Mouse (Mus musculus) hindbrain, embryonic 15.5 days (tissue): ENCODE measurements around the gene Ntm. TPM values are rescaled to one million over a fixed set of nuclear protein-coding genes. Genes with fewer than 3 reads are reported as not detected.
A peak's percentile ranks its signal among the peaks of the same experiment; 100 is the strongest.

ENCODE experiments used
- ATAC-seq: fragments of 200-750 bp; cut with Nextera tagmentation; 2 replicates; pipeline ENCODE4 v1.8.0; 2017; ENCODE audit warnings: low read depth, moderate number of reproducible peaks, moderate TSS enrichment; ENCODE audit not compliant: low FRiP score
- H3K27ac ChIP-seq: fragments of 300-500 bp; sonication (generic); replicated peaks from 2 replicates; pipeline ENCODE4 v1.5.1; 2015; ENCODE audit warnings: mild to moderate bottlenecking, inconsistent platforms
- H3K27me3 ChIP-seq: fragments of 300-500 bp; sonication (generic); 2 replicates; pipeline ENCODE4 v1.6.1; 2015; ENCODE audit warnings: control low read depth, inconsistent platforms
- H3K36me3 ChIP-seq: fragments of 300-500 bp; sonication (generic); 2 replicates; pipeline ENCODE4 v1.6.1; 2015; ENCODE audit warnings: control low read depth, inconsistent platforms
- H3K4me1 ChIP-seq: fragments of 300-500 bp; sonication (generic); replicated peaks from 2 replicates; pipeline ENCODE4 v1.6.1; 2015; ENCODE audit warnings: control low read depth, inconsistent platforms
- H3K4me2 ChIP-seq: fragments of 300-500 bp; sonication (generic); 2 replicates; pipeline ENCODE4 v1.6.1; 2015; ENCODE audit warnings: moderate library complexity, mild to moderate bottlenecking, inconsistent platforms
- H3K4me3 ChIP-seq: fragments of 300-500 bp; sonication (generic); 2 replicates; pipeline ENCODE4 v1.5.1; 2015; ENCODE audit warnings: mild to moderate bottlenecking, inconsistent platforms
- H3K9ac ChIP-seq: fragments of 300-500 bp; sonication (generic); 2 replicates; pipeline ENCODE4 v1.6.1; 2015; ENCODE audit warnings: inconsistent platforms
- H3K9me3 ChIP-seq: fragments of 300-500 bp; sonication (generic); 2 replicates; pipeline ENCODE4 v1.6.1; 2016; ENCODE audit warnings: control low read depth, inconsistent platforms
- WGBS: fragments of 180-500 bp; shearing (Covaris S2); methylation state at CpG from one replicate; pipeline ENCODE4 v1.1.7; 2015; 5-methylcytosine and 5-hydroxymethylcytosine counted together
- polyA plus RNA-seq: library from polyadenylated mRNA; unstranded; fragments of >200 nt; fragmentation: Nextera tagmentation; extraction: Ambion mirVana; gene quantifications from 2 replicates; pipeline ENCODE4 v1.2.1, GENCODE M21; 2015

Ntm gene
- polyA plus RNA-seq, 1 experiment from 2014 or later: 250 TPM

DNA sequence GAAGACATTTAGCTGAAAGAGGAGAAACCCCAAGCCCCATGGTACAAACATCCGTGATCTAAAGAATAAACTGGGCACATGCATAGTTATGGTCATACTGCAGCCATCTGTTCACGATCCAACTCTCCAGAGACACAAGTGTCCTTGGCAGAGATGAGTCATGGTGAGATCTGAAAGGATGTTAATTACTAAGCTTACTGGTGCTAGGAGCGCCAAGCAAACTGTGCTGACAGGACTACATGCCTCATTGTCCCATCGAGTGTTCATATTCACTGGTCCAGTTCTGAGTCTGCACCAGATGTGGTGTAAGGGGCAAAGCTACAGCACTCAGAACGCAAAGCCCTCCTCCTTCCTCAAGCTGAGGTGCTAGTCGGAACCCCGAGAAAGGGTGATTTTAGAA is 745.0 kb downstream of the Ntm start:
- ATAC-seq: no peak
- 77% methylated on average over 7 of the region's 7 CpGs for WGBS
- Histone ChIP-seq H3K4me2 (no peak overlapping the region), H3K4me1 (peaks cover 9% of the 10 kb centered on the region), H3K36me3 (no peaks in the 10 kb centered on the region), H3K27me3 (no peaks in the 10 kb centered on the region), H3K4me3 (no peak overlapping the region), H3K27ac (no peak overlapping the region), H3K9me3 (no peaks in the 10 kb centered on the region), H3K9ac (no peak overlapping the region)

DNA sequence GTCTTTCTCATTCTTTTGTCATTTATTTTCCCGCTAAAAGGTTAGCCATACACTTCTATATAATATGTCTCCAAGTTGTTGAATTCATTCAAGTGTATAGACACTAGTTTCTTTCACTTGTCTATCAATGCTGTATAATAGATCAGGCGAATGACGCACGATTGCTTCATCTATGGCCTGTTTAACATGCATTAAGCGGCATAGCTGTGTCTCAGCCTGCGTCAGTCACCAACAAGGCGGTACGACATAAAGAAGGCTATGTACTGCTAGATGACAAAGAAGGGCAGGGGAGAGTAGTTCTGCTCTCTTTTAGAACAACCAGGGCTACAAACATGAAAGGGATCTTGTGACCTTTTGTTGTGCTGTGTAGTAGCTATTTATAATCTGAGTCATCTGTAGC is 746.4 kb downstream of the Ntm start:
- WGBS: 35% methylated on average over 8 of the region's 8 CpGs
- Histone ChIP-seq H3K27ac (no peak overlapping the region), H3K9me3 (no peaks in the 10 kb centered on the region), H3K4me1 (peaks cover 5% of the 10 kb centered on the region; the same call in 1 of the 2 replicates), H3K4me3 (no peak overlapping the region), H3K4me2 (no peak overlapping the region), H3K27me3 (no peaks in the 10 kb centered on the region), H3K9ac (no peak overlapping the region), H3K36me3 (no peaks in the 10 kb centered on the region)
- ATAC-seq: no peak

DNA sequence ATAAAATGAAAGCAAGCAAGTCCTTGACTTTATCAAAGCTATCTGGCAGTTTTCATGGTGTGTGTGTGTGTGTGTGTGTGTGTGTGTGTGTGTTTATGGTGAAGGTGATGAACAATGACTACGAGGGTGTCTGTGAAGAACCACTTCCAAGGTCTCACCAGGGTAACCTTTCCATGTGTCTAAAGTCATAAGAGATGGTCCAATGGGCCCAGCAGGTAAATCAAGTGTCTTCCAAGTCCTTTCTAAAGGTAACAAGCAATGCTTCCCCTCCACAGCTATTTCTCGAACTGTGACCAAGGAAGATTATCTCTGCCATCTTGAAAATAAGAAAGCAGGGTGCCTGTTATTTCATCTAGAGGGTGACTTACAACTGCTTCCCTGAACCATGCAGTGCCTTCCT is 747.1 kb downstream of the Ntm start:
- Histone ChIP-seq H3K4me1 (no peaks in the 10 kb centered on the region), H3K9me3 (no peaks in the 10 kb centered on the region), H3K4me2 (no peak overlapping the region), H3K36me3 (no peaks in the 10 kb centered on the region), H3K27ac (no peak overlapping the region), H3K27me3 (no peaks in the 10 kb centered on the region), H3K4me3 (no peak overlapping the region), H3K9ac (no peak overlapping the region)
- WGBS: 87% methylated on average over 2 of the region's 2 CpGs
- no peak for ATAC-seq

DNA sequence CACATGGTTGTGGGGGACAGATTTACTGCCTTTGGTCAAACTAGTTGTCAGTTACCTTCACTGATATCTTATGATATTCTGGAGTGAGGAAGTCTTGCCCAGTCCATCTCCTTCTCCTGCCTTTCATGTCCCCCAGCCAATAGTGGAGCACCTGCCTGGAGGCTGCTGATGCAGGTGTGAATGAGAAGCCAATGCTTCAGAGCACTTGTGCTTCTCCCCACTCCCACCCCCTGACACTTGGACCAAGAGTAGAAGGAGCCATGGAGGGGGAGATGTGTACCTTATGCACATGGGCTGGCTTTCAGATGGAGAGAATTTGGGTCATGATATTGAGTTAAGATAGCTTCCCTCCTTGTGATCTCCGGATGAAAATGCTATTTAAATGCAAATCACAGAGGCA is 747.7 kb downstream of the Ntm start:
- ATAC-seq: no peak
- no peaks in the 10 kb centered on the region for H3K4me1 ChIP-seq
- H3K36me3 ChIP-seq: no peaks in the 10 kb centered on the region
- H3K27ac ChIP-seq: no peak overlapping the region
- no peak overlapping the region for H3K9ac ChIP-seq
- no peaks in the 10 kb centered on the region for H3K27me3 ChIP-seq
- 47% methylated on average over 1 of the region's 1 CpGs for WGBS
- H3K9me3 ChIP-seq: no peaks in the 10 kb centered on the region
- no peak overlapping the region for H3K4me3 ChIP-seq
- H3K4me2 ChIP-seq: no peak overlapping the region

DNA sequence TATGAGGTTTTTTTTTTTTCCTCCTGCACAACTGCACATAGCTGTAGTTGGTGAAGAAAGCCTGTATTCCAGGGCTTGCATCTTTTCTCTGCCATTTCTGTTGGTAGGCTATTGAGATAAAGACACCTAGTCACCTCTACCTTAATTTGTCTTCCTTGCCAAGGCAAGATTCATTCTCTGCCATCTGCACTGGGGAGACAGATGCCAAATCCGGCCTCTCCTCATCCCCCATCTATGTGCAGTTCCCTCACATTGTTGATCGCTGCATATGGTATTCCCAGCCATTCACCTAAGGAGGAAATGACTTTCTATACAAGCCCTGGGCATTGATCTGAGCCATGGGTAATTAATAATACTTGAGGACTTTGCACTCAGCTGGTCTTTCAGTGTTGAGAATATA is 753.7 kb downstream of the Ntm start:
- no peak overlapping the region for H3K4me2 ChIP-seq
- H3K4me1 ChIP-seq: peaks cover 31% of the 10 kb centered on the region
- no peak for ATAC-seq
- no peak overlapping the region for H3K4me3 ChIP-seq
- H3K9me3 ChIP-seq: no peaks in the 10 kb centered on the region
- no peak overlapping the region for H3K9ac ChIP-seq
- H3K27me3 ChIP-seq: no peaks in the 10 kb centered on the region
- peak overlapping the region; percentile 27; the same call in 1 of the 2 replicates for H3K27ac ChIP-seq
- WGBS: 72% methylated on average over 2 of the region's 2 CpGs
- H3K36me3 ChIP-seq: no peaks in the 10 kb centered on the region

DNA sequence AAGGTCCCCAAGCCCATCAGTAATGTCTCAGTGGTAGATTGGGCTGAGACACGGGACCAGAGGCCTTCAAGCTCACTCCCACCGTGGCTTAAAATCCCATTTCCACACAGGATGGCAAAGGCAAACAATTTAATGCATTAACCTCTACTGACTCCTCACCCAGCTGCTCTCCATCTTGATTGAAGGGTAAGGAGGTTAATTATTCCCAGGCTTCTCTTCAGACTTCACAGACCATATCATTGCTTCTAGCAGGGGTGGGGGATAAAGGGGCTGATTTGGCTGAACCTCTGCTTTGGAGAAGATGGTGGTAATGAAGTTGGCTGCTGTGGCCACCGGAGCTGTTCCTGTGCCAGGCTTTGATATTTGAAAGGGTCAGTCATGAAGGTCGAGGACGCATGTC is 754.8 kb downstream of the Ntm start:
- WGBS: 65% methylated on average over 5 of the region's 5 CpGs
- H3K4me1 ChIP-seq: peaks cover 31% of the 10 kb centered on the region
- peak overlapping the region; percentile 55 for H3K27ac ChIP-seq
- no peak overlapping the region for H3K4me3 ChIP-seq
- no peaks in the 10 kb centered on the region for H3K27me3 ChIP-seq
- no peak overlapping the region for H3K4me2 ChIP-seq
- H3K9ac ChIP-seq: no peak overlapping the region
- H3K36me3 ChIP-seq: no peaks in the 10 kb centered on the region
- ATAC-seq: no peak
- H3K9me3 ChIP-seq: no peaks in the 10 kb centered on the region

DNA sequence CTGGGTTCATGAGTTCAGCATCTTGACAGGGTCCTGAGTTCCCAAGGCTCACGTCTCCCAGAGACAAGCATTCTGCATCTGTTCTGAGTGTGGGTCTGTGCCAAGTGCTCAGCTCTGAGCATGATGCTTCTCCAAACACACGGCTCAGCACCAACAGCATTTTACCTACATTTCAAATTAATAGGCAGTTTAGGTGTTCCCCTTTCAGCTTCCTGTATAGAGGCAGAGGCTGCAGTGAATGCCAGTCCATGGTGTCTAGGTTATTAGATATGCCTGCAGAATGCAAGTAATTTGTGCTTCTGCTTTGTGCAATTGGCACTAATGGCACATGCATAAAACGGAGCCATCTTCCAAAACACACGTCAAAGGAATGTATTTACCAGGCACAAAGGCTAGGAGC is 757.3 kb downstream of the Ntm start:
- ATAC-seq: no peak
- Histone ChIP-seq H3K27ac (peak overlapping the region; percentile 22), H3K9me3 (no peaks in the 10 kb centered on the region), H3K27me3 (no peaks in the 10 kb centered on the region), H3K9ac (no peak overlapping the region), H3K4me1 (peaks cover 44% of the 10 kb centered on the region), H3K36me3 (no peaks in the 10 kb centered on the region), H3K4me3 (no peak overlapping the region), H3K4me2 (no peak overlapping the region)
- 41% methylated on average over 4 of the region's 4 CpGs for WGBS

DNA sequence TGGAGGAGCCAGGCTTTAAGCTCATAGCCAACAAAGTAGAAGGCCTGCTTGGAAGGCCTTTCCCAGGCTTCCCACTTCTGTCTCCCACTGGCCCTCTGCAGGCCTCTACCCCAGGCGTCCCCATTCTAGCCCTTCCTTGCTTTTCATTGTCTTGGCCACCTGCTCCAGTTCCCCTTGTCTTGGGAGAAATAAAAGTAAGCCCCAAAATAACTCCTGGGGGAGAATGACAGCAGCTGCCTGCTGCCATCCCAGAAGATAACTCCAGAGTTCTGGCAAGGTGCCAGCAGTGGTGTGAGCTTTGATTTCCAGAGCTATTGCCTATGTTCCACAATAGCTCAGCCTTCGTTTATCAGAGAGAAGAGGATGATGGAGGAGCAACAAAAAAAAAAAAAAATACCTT is 760.7 kb downstream of the Ntm start:
- no peaks in the 10 kb centered on the region for H3K9me3 ChIP-seq
- H3K27me3 ChIP-seq: no peaks in the 10 kb centered on the region
- H3K9ac ChIP-seq: no peak overlapping the region
- H3K4me3 ChIP-seq: no peak overlapping the region
- peaks cover 30% of the 10 kb centered on the region for H3K4me1 ChIP-seq
- 12% methylated on average over 2 of the region's 2 CpGs for WGBS
- H3K36me3 ChIP-seq: no peaks in the 10 kb centered on the region
- H3K4me2 ChIP-seq: no peak overlapping the region
- no peak overlapping the region for H3K27ac ChIP-seq
- no peak for ATAC-seq

DNA sequence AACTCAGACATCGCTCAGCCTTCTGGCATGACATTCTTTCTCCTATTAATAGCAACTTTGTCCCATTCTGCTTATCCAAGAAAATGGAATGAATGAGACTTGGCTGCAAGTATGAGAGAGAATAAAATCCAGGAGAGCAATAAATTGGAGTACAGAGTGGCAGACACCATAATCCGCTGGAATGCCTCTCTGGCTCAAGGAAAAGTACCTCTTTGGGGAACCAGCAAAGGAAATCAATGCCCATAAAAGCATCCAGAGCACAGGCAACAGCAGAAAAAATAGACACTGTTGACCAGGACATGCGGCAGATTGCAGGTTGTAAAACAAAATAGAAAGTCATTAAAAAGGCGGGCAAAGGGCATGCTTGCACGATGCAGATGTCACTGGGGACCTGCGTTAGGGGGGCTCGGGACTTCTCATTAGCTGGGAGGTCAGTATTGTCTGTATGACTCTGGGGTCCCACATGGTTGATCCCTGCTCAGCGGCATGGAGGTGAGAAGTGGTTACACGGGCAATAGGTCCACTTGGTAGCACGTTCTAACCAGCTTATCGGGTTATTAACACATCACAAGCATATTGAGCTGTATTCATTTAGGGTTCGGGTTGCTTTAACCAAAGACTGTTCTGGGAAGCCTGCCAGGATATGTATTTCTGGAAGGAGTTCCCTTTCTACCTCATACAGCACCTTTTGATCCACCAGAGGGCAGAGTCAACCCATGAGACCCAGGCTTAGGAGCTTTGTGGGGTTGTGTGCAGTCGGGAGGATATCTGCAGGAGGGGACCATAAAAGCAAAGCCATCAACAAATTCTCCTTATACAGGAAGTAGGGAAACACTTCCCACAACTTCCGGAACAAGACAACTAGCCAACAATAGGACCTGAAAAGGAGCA is 761.5 kb downstream of the Ntm start:
- peak; percentile 67; the same call in 1 of the 2 replicates for ATAC-seq
- Histone ChIP-seq H3K4me2 (no peak overlapping the region), H3K9ac (no peak overlapping the region)

DNA sequence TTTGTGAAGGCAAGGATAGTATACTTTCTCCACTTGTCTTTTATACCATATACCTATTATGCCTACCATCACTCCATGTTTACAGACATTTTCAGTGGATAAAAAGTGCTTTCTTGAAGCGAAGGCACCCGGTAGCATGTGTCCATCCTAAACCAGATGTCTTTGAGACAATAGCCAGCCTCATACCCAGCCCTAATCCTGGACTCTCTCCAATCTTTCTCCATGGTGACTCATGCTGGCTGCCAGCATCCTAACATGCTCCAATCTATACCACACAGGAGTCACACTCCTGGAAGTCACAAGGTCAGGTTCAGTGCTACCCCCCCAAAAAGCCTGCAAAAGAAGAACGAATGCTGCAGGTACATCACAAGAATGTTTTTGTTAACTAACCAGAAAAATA is 765.9 kb downstream of the Ntm start:
- ATAC-seq: no peak
- H3K9me3 ChIP-seq: no peaks in the 10 kb centered on the region
- 59% methylated on average over 3 of the region's 3 CpGs for WGBS
- H3K9ac ChIP-seq: no peak overlapping the region
- H3K4me1 ChIP-seq: peaks cover 12% of the 10 kb centered on the region
- no peaks in the 10 kb centered on the region for H3K27me3 ChIP-seq
- no peak overlapping the region for H3K4me3 ChIP-seq
- no peaks in the 10 kb centered on the region for H3K36me3 ChIP-seq
- H3K27ac ChIP-seq: no peak overlapping the region
- H3K4me2 ChIP-seq: no peak overlapping the region

More for the DNA sequence above, 761.5 kb downstream of the Ntm start:
- WGBS: 50% methylated on average over 14 of the region's 14 CpGs
- Histone ChIP-seq H3K27ac (no peak overlapping the region), H3K36me3 (no peaks in the 10 kb centered on the region), H3K4me1 (peaks cover 27% of the 10 kb centered on the region), H3K4me3 (no peak overlapping the region), H3K9me3 (no peaks in the 10 kb centered on the region), H3K27me3 (no peaks in the 10 kb centered on the region)

DNA sequence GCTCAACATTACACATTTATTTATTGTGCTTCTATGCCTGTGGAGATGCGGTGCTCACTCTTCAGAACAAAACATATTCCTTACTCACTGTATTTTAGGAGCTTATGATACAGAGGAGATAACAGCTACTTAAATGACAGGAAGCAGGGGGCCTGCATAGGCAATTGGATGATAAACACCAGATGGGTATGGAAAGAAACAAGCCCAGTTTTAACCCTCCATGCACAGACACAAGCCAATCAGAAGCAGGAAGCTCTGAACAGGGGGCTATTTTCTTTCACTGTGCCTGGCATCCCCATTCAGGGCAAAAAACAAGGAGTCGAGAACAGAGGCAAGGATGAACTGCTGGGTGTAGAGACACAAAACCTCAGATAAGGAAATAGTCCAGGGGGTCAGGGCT is 768.7 kb downstream of the Ntm start:
- no peak overlapping the region for H3K9ac ChIP-seq
- no peaks in the 10 kb centered on the region for H3K9me3 ChIP-seq
- no peak overlapping the region for H3K4me3 ChIP-seq
- H3K4me1 ChIP-seq: peaks cover 19% of the 10 kb centered on the region
- no peaks in the 10 kb centered on the region for H3K27me3 ChIP-seq
- H3K36me3 ChIP-seq: no peaks in the 10 kb centered on the region
- no peak for ATAC-seq
- WGBS: 65% methylated on average over 2 of the region's 2 CpGs
- H3K27ac ChIP-seq: no peak overlapping the region
- no peak overlapping the region for H3K4me2 ChIP-seq

DNA sequence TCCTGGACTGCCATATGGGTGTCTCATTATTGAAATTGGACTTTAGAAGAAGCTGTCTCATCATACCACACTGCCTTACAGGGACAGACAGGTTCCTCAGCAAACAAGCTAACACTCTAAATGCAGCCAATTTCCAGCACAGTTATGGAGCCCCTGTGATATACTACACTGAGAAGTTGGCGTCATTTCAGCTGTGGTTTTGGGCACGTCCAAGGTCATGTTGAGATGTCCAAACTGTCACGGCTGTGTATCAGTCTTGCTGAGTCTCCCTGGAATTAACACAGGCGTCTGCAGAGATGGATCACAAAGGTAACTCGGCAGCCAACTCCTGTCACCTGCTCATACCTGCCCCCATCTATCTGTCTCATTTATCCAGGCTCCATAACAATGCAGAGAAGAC is 779.9 kb downstream of the Ntm start:
- H3K4me1 ChIP-seq: no peaks in the 10 kb centered on the region

DNA sequence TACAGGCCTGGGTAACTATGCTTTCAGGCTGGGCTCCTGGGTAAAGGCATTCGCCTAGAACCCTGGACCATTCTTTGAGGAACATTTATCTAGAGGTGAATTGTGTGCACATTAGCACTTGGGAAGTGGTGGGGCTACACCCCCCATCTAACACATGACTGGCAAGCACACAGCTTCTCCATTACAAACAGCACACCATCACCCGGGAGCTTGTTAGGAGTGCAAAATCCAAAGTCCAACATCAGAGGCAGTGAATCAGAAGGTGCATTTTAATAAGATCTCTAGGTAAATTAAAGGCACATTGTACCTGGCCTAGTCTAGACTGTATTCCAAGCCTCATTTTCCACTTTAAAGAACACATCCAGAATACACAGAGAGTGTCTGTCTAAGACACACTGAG is 781.3 kb downstream of the Ntm start:
- H3K27me3 ChIP-seq: no peaks in the 10 kb centered on the region
- H3K4me3 ChIP-seq: no peak overlapping the region
- H3K4me2 ChIP-seq: no peak overlapping the region
- no peak overlapping the region for H3K27ac ChIP-seq
- no peaks in the 10 kb centered on the region for H3K36me3 ChIP-seq
- WGBS: 95% methylated on average over 2 of the region's 2 CpGs
- no peak for ATAC-seq
- H3K4me1 ChIP-seq: no peaks in the 10 kb centered on the region
- H3K9ac ChIP-seq: no peak overlapping the region
- H3K9me3 ChIP-seq: no peaks in the 10 kb centered on the region

More for the DNA sequence above, 779.9 kb downstream of the Ntm start:
- Histone ChIP-seq H3K9ac (no peak overlapping the region), H3K27me3 (no peaks in the 10 kb centered on the region), H3K9me3 (no peaks in the 10 kb centered on the region), H3K4me2 (no peak overlapping the region), H3K27ac (no peak overlapping the region), H3K36me3 (no peaks in the 10 kb centered on the region), H3K4me3 (no peak overlapping the region)
- 83% methylated on average over 5 of the region's 5 CpGs for WGBS
- no peak for ATAC-seq
